23 mouse cellular contexts compared by ENCODE assay signal in genomic region chr3:88127636-88128035, GRCm38 (mm10). TPM values are rescaled to one million over a fixed set of nuclear protein-coding genes. Genes with fewer than 3 reads are reported as not detected.
"Had no signal": no experiment of that assay in that cellular context is flagged by ENCODE, and none has a peak within 500 bp of the region (broad histone marks: within the 10 kb centered on the region; RNA-seq: fewer than 3 reads in every experiment).

No protein-coding gene starts in this region.

- H3K4me1 ChIP-seq: kidney, embryonic 15.5 days; limb, embryonic 12.5 days; limb, embryonic 15.5 days; midbrain, embryonic 12.5 days; midbrain, embryonic 15.5 days; neural tube, embryonic 12.5 days; neural tube, embryonic 15.5 days had no signal

- H3K36me3 ChIP-seq: kidney, embryonic 15.5 days; limb, embryonic 12.5 days; limb, embryonic 15.5 days; midbrain, embryonic 12.5 days; midbrain, embryonic 15.5 days; neural tube, embryonic 12.5 days; neural tube, embryonic 15.5 days had no signal

- H3K4me3 ChIP-seq: kidney, embryonic 15.5 days; limb, embryonic 12.5 days; limb, embryonic 15.5 days; midbrain, embryonic 12.5 days; midbrain, embryonic 15.5 days; neural tube, embryonic 12.5 days; neural tube, embryonic 15.5 days had no signal

- H3K27me3 ChIP-seq: kidney, embryonic 15.5 days; limb, embryonic 12.5 days; limb, embryonic 15.5 days; midbrain, embryonic 12.5 days; midbrain, embryonic 15.5 days; neural tube, embryonic 12.5 days; neural tube, embryonic 15.5 days had no signal

- ATAC-seq: liver, postnatal 0 days; midbrain, embryonic 15.5 days had no signal

- H3K9me3 ChIP-seq: kidney, embryonic 15.5 days; limb, embryonic 12.5 days; limb, embryonic 15.5 days; midbrain, embryonic 12.5 days; midbrain, embryonic 15.5 days; neural tube, embryonic 12.5 days; neural tube, embryonic 15.5 days had no signal

- H3K9ac ChIP-seq: kidney, embryonic 15.5 days; limb, embryonic 12.5 days; limb, embryonic 15.5 days; liver, embryonic 14.5 days; liver, postnatal 0 days; lung, embryonic 14.5 days; midbrain, embryonic 12.5 days; midbrain, embryonic 15.5 days; neural tube, embryonic 12.5 days; neural tube, embryonic 15.5 days had no signal

- H3K4me2 ChIP-seq: kidney, embryonic 15.5 days; limb, embryonic 12.5 days; limb, embryonic 15.5 days; liver, embryonic 11.5 days; lung, embryonic 14.5 days; midbrain, embryonic 12.5 days; midbrain, embryonic 15.5 days; neural tube, embryonic 12.5 days; neural tube, embryonic 15.5 days had no signal

- DNase-seq: kidney, adult 11 months; kidney, adult 8-10 months; kidney, postnatal 10 days; kidney, postnatal 4 days; left cerebral cortex, postnatal 4 days; liver, postnatal 0 days; lung, embryonic 14.5 days; retina, postnatal 1 day; right cerebral cortex, postnatal 25 days; spleen, adult 18-20 months had no signal

- H3K27ac ChIP-seq: kidney, embryonic 15.5 days; limb, embryonic 12.5 days; limb, embryonic 15.5 days; liver, embryonic 14.5 days; macrophage; midbrain, embryonic 12.5 days; midbrain, embryonic 15.5 days; neural tube, embryonic 12.5 days; neural tube, embryonic 15.5 days had no signal

RNA-seq across cellular contexts. Expression of gene Ttc24, which starts 49.5 kb away (rescaled TPM):
- polyA plus RNA-seq: kidney, embryonic 15.5 days; limb, embryonic 12.5 days; limb, embryonic 15.5 days; liver, embryonic 11.5 days; liver, embryonic 14.5 days; liver, postnatal 0 days; lung, embryonic 14.5 days; lung, postnatal 0 days; macrophage; midbrain, embryonic 12.5 days; midbrain, embryonic 15.5 days; neural tube, embryonic 12.5 days; neural tube, embryonic 15.5 days; stomach, embryonic 16.5 days; urinary bladder, adult 2 months had no signal
